Mouse (Mus musculus) embryonic facial prominence, embryonic 14.5 days (tissue): ENCODE results near the gene Tbc1d22a. TPM values are rescaled to one million over a fixed set of nuclear protein-coding genes. Genes with fewer than 3 reads are reported as not detected.

Experiments
- ATAC-seq: fragments of 200-750 bp; cut with Nextera tagmentation; 2 replicates; pipeline ENCODE4 v1.8.0; 2017; ENCODE audit warnings: low read depth, moderate number of reproducible peaks, moderate TSS enrichment
- DNase-seq: peaks from one replicate; pipeline ENCODE4 v3.0.0-alpha.2; 2015; ENCODE audit warnings: low spot score
- H3K27ac ChIP-seq: fragments of 300-500 bp; sonication (generic); replicated peaks from 2 replicates; pipeline ENCODE4 v1.5.1; 2014; ENCODE audit warnings: low read depth, mild to moderate bottlenecking, low read length, moderate library complexity
- H3K27me3 ChIP-seq: fragments of 300-500 bp; sonication (generic); replicated peaks from 2 replicates; pipeline ENCODE4 v1.6.1; 2014; ENCODE audit warnings: low read length; ENCODE audit not compliant: control insufficient read depth, insufficient read depth
- H3K36me3 ChIP-seq: fragments of 300-500 bp; sonication (generic); 2 replicates; pipeline ENCODE4 v1.6.1; 2014; ENCODE audit warnings: low read length, mixed read lengths; ENCODE audit not compliant: control insufficient read depth, insufficient read depth
- H3K4me1 ChIP-seq: fragments of 300-500 bp; sonication (generic); 2 replicates; pipeline ENCODE4 v1.6.1; 2014; ENCODE audit warnings: antibody characterized with exemption, low read length; ENCODE audit not compliant: control insufficient read depth, insufficient read depth
- H3K4me2 ChIP-seq: fragments of 300-500 bp; sonication (generic); 2 replicates; pipeline ENCODE4 v1.6.1; 2014; ENCODE audit warnings: low read depth, mild to moderate bottlenecking, low read length, moderate library complexity, mixed read lengths
- H3K4me3 ChIP-seq: fragments of 300-500 bp; sonication (generic); 2 replicates; pipeline ENCODE4 v1.5.1; 2014; ENCODE audit warnings: low read depth, mild to moderate bottlenecking, low read length
- H3K9ac ChIP-seq: fragments of 300-500 bp; sonication (generic); 2 replicates; pipeline ENCODE4 v1.6.1; 2014; ENCODE audit warnings: low read depth, mild to moderate bottlenecking, low read length, moderate library complexity, mixed read lengths
- H3K9me3 ChIP-seq: fragments of 300-500 bp; sonication (generic); 2 replicates; pipeline ENCODE4 v1.6.1; 2016; ENCODE audit warnings: low read length; ENCODE audit not compliant: control insufficient read depth
- WGBS: fragments of 180-500 bp; shearing (Covaris S2); extraction: QIAGEN DNeasy Blood & Tissue Kit; methylation state at CpG from one replicate; pipeline ENCODE4 v1.1.7; 2014; 5-methylcytosine and 5-hydroxymethylcytosine counted together
- polyA plus RNA-seq: library from polyadenylated mRNA; unstranded; fragments of >200 nt; fragmentation: Nextera tagmentation; extraction: Ambion mirVana; gene quantifications from 2 replicates; pipeline ENCODE4 v1.2.1, GENCODE M21; 2014

Gene Tbc1d22a
- polyA plus RNA-seq, result 8.1 and 11.1 TPM in 2 replicates

GRCm38 (mm10) chr15:86213753-86214548 lies at the start of gene Tbc1d22a:
Gene Tbc1d22a, plus strand, starts transcription at chr15:86214459.
- ATAC-seq (peak; percentile 95), DNase-seq (peak; percentile 97)
- H3K4me3 ChIP-seq, result peak within 1 kb of the TSS; percentile 83
- peaks cover 10% of the 10 kb centered on the region for H3K4me1 ChIP-seq
- WGBS, result under 1% methylated on average over 50 of the region's 64 CpGs
- H3K4me2 ChIP-seq, result peak within 1 kb of the TSS; percentile 95
- peak within 1 kb of the TSS; percentile 90 for H3K9ac ChIP-seq
- H3K27me3 ChIP-seq, result no peaks in the 10 kb centered on the region
- no peaks in the 10 kb centered on the region for H3K36me3 ChIP-seq
- H3K9me3 ChIP-seq, result no peaks in the 10 kb centered on the region
- H3K27ac ChIP-seq, result peak within 1 kb of the TSS; percentile 92

- peaks cover 14% of the 10 kb centered on the region for H3K4me1 ChIP-seq
- peaks cover 28% of the 10 kb centered on the region for H3K36me3 ChIP-seq
- no peaks in the 10 kb centered on the region for H3K9me3 ChIP-seq
- H3K4me2 ChIP-seq, result no peak overlapping the region
- WGBS, result 80% methylated on average over 21 of the region's 21 CpGs
- no peak overlapping the region for H3K27ac ChIP-seq
- peak; percentile 22 for DNase-seq
- no peak overlapping the region for H3K4me3 ChIP-seq
- no peak overlapping the region for H3K9ac ChIP-seq
- no peaks in the 10 kb centered on the region for H3K27me3 ChIP-seq
- ATAC-seq, result peak; percentile 45; the same call in 1 of the 2 replicates
These were observed 49.4 kb upstream of the Tbc1d22a start for GRCm38 (mm10) chr15:86164718-86165345.

DNA sequence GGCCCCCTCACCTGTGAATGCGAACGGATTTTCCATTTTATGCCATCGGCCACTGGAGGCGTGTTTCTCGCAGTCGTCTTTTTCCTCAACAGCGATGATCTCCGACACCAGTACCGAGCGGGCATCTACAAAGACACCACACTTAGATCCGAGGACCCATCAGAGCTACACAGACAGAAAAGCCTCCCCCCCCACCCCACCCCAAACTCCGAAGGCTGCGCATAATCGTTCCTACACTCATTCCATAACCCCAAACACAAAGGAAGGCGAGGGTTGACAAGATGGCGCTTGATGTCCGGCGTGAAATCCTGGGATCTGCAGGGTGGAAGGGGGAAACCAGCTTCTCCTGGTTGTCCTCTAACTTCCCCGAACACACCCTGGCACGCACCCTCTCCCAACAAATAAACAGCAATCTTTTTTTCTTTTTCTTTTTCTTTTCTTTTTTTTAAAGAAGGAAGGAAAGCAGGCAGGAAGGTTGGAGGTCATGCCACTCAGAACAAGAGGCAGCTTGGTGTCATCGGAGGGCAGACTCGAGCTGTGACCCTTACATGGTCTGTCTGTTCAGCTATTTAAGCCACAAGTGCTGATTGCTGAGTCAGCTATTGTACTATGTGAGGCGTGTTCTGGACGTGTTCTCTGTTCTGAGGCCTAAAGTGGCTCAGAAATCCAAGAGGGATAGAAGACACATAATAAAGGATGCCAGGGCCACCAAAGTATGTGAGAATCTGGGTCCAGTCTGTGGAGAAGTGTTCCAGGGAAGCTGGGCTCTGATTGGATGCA lies 48.3 kb upstream of the Tbc1d22a start:
- H3K9ac ChIP-seq, result no peak overlapping the region
- H3K36me3 ChIP-seq, result peaks cover 28% of the 10 kb centered on the region
- no peak for ATAC-seq
- no peak overlapping the region for H3K4me3 ChIP-seq
- H3K27me3 ChIP-seq, result no peaks in the 10 kb centered on the region
- no peak overlapping the region for H3K4me2 ChIP-seq
- peaks cover 14% of the 10 kb centered on the region for H3K4me1 ChIP-seq
- H3K9me3 ChIP-seq, result no peaks in the 10 kb centered on the region
- no peak for DNase-seq
- WGBS, result 93% methylated on average over 24 of the region's 24 CpGs
- no peak overlapping the region for H3K27ac ChIP-seq

DNA sequence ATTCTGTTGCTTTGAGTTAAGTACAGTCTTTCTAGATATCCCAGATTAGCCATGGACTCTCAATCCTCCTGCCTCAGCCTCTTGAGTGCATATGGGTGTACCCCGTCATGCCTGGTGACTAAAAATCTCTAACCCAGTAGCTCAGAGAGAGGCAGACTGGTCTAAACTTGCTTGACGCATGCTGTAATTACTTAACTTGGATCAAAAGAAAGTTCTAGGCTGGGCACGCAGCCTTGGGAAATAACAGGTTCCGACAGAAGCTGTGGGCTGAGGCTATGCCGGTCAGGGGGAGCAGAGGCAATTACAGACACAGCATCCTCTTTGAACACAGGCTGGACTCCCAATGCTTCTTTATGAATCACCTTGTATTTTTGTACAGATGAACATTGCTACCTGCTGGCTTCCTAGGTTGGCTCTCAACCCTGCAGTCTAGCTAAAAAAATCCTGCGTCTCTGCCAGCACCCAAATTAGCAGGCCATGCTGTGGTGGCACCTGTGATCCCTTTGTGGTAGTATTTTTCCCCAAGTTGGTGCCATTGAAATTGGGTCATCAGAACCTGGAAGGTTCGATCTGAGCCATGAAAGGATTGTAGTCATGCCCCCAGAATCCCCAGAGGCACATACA lies 47.1 kb upstream of the Tbc1d22a start:
- H3K27me3 ChIP-seq, result no peaks in the 10 kb centered on the region
- H3K4me2 ChIP-seq, result no peak overlapping the region
- peaks cover 19% of the 10 kb centered on the region for H3K36me3 ChIP-seq
- peaks cover 14% of the 10 kb centered on the region for H3K4me1 ChIP-seq
- no peak overlapping the region for H3K27ac ChIP-seq
- H3K9ac ChIP-seq, result no peak overlapping the region
- H3K4me3 ChIP-seq, result no peak overlapping the region
- 70% methylated on average over 7 of the region's 7 CpGs for WGBS
- DNase-seq (peak; percentile 63), ATAC-seq (no peak)
- no peaks in the 10 kb centered on the region for H3K9me3 ChIP-seq

GRCm38 (mm10) chr15:86167787-86168504 lies 46.3 kb upstream of the Tbc1d22a start:
- ATAC-seq, result no peak

DNA sequence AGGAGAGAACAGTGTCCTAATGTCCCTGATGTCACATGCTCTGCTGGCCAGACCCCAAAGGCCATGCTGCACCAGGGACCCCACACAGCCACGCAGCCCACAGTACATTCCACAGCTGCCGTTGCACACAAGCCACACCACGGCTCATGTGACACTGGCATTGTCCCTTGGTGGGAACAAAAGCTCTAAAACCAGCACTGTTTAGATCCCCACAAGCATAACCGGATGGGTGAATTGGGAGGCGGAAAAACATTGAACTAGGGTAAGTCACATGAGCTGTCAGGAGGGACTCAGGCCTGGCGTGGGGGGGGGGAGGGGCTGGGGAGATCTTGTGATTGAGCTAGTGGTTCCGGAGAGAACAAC lies 45.8 kb upstream of the Tbc1d22a start:
- peak overlapping the region; percentile 52 for H3K27ac ChIP-seq
- no peaks in the 10 kb centered on the region for H3K9me3 ChIP-seq
- WGBS, result 38% methylated on average over 7 of the region's 7 CpGs
- DNase-seq (peak; percentile 68), ATAC-seq (peak; percentile 35; the same call in 1 of the 2 replicates)
- H3K27me3 ChIP-seq, result no peaks in the 10 kb centered on the region
- H3K4me1 ChIP-seq, result peaks cover 25% of the 10 kb centered on the region
- no peak overlapping the region for H3K4me2 ChIP-seq
- H3K36me3 ChIP-seq, result peaks cover 12% of the 10 kb centered on the region; the same call in 1 of the 2 replicates
- H3K4me3 ChIP-seq, result no peak overlapping the region
- H3K9ac ChIP-seq, result no peak overlapping the region

More at GRCm38 (mm10) chr15:86167787-86168504, 46.3 kb upstream of the Tbc1d22a start:
- H3K4me2 ChIP-seq, result no peak overlapping the region
- no peak overlapping the region for H3K4me3 ChIP-seq
- H3K36me3 ChIP-seq, result peaks cover 12% of the 10 kb centered on the region; the same call in 1 of the 2 replicates
- no peak overlapping the region for H3K9ac ChIP-seq
- H3K9me3 ChIP-seq, result no peaks in the 10 kb centered on the region
- peaks cover 19% of the 10 kb centered on the region for H3K4me1 ChIP-seq
- peak overlapping the region; percentile 52 for H3K27ac ChIP-seq
- H3K27me3 ChIP-seq, result no peaks in the 10 kb centered on the region
- DNase-seq, result no peak
- 69% methylated on average over 10 of the region's 10 CpGs for WGBS

DNA sequence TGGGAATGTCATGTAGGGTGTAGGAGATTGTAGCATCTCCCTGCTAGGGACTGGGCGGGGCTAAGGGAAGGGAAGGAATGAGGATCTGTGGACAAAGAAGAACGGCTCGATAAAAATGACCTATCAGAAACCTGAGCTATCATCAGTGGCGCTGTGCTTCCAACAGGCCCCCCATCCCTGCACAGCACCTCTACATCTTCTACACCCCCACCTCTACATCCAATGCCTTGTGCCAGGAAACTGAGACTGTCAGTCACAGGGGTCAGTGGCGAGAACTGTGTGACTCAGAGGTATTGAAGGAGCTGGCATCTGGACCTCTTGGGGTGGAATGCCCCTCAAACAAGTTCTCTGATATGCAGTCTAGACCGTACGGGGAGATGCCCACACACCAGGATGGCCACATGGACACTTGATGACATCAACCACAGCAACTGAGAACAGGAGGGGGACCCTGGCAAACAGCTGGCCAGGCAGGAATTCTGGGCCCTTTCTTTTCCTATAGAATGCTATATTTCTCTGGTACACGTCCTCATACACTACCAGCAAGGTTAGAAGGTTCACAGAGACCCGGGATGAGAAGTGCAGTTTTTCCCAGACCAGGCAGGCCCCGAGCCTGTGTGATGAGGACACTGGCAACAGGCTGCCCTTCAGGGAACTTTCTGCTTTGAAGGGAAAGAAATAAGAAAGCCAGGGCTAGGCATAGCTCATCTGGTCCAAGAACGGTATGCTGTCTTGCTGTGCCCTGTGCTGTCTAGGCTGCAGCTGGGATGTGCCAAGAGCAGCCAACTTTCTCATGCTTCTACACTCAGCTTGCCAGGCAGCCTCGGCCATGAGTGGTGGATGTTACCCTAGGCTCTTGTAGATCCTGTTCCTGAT lies 45.1 kb upstream of the Tbc1d22a start:
- Histone ChIP-seq H3K36me3 (peaks cover 8% of the 10 kb centered on the region; the same call in 1 of the 2 replicates), H3K4me3 (no peak overlapping the region), H3K9ac (no peak overlapping the region), H3K4me1 (peaks cover 31% of the 10 kb centered on the region), H3K4me2 (no peak overlapping the region), H3K27me3 (no peaks in the 10 kb centered on the region), H3K9me3 (no peaks in the 10 kb centered on the region), H3K27ac (no peak overlapping the region)
- ATAC-seq (no peak), DNase-seq (no peak)
- WGBS, result 77% methylated on average over 12 of the region's 12 CpGs
